Mouse (Mus musculus) CH12.LX (cell line): ENCODE measurements around the gene En1.

ENCODE experiments used
- CTCF ChIP-seq, 2 experiments: IDR thresholded peaks in 1 of 2; conservative IDR thresholded peaks in 1 of 2; 2 replicates each; pipeline ENCODE4 v1.5.1; 2011 to 2012; ENCODE audit warnings: low read depth in 2 of 2, low read length in 2 of 2, improper control_type of control experiment in 1 of 2, inconsistent platforms in 1 of 2, mild to moderate bottlenecking in 1 of 2, moderate library complexity in 1 of 2
- ELF1 ChIP-seq: IDR thresholded peaks from 2 replicates; pipeline ENCODE4 v1.6.1; 2014; ENCODE audit warnings: low read depth, mild to moderate bottlenecking, inconsistent platforms, low read length, improper control_type of control experiment
- EP300 ChIP-seq: IDR thresholded peaks from 2 replicates; pipeline ENCODE4 v1.6.1; 2011; ENCODE audit warnings: low read length, improper control_type of control experiment
- ETS1 ChIP-seq: conservative IDR thresholded peaks from 2 replicates; pipeline ENCODE4 v1.6.1; 2012; ENCODE audit warnings: low read depth, mild to moderate bottlenecking, inconsistent platforms, low read length, improper control_type of control experiment, moderate library complexity
- GABPA ChIP-seq: IDR thresholded peaks from 2 replicates; pipeline ENCODE4 v1.6.1; 2012; ENCODE audit warnings: low read depth, low read length, improper control_type of control experiment, inconsistent platforms; ENCODE audit not compliant: insufficient replicate concordance
- KAT2A ChIP-seq: IDR thresholded peaks from 2 replicates; pipeline ENCODE4 v1.6.1; 2012; ENCODE audit warnings: low read length, improper control_type of control experiment, inconsistent platforms; ENCODE audit not compliant: insufficient replicate concordance
- POLR2A ChIP-seq: IDR thresholded peaks from 2 replicates; pipeline ENCODE4 v1.6.1; 2011; ENCODE audit warnings: low read depth, mild to moderate bottlenecking, improper control_type of control experiment, low read length

GRCm38 (mm10) chr1:120603656-120604051 is 1.4 kb downstream of the En1 start:
- TF ChIP-seq POLR2A (no peak), ELF1 (no peak), GABPA (no peak), CTCF (conservative IDR thresholded peaks at IDR 0.05 in 1 of 2, IDR thresholded peaks at IDR 0.05 in 1 of 2; ENCODE audit: low read depth in 2 of 2, low read length in 2 of 2) (no peak), KAT2A (no peak), EP300 (no peak), ETS1 (no peak)
